In genomic region chr13:51404566-51404965, GRCm38 (mm10) we compare ENCODE assay signal across 26 mouse cellular contexts. TPM values are rescaled to one million over a fixed set of nuclear protein-coding genes. Genes with fewer than 3 reads are reported as not detected.
A peak's percentile ranks its signal among the peaks of the same experiment; 100 is the strongest.
DNase-seq lines count a peak whose midpoint lies in the region; TF ChIP-seq lines count a peak whose summit lies in the region.
"Had no signal": no experiment of that assay in that cellular context is flagged by ENCODE, and none has a peak within 500 bp of the region (broad histone marks: within the 10 kb centered on the region; RNA-seq: fewer than 3 reads in every experiment).

No protein-coding gene starts in this region.

- H3K36me3 ChIP-seq in heart, embryonic 10.5 days, result no peaks in the 10 kb centered on the region
- H3K36me3 ChIP-seq: embryonic facial prominence, embryonic 12.5 days; forebrain, embryonic 10.5 days; forebrain, embryonic 15.5 days; heart, embryonic 15.5 days; kidney, embryonic 15.5 days; limb, embryonic 15.5 days; liver, embryonic 13.5 days; neural tube, embryonic 12.5 days had no signal

- peaks cover 31% of the 10 kb centered on the region for H3K4me1 ChIP-seq in olfactory bulb, adult 2 months (ENCODE audit: control insufficient read depth, insufficient read depth, low read length)
- H3K4me1 ChIP-seq in heart, embryonic 10.5 days, result peaks cover 42% of the 10 kb centered on the region

- peak; percentile 48 for DNase-seq in adrenal gland, adult 2 months
- no peak for DNase-seq in adrenal gland, adult 8-10 months
- DNase-seq in 416B (ENCODE audit: low read depth), result peak; percentile 49
- DNase-seq in brain, adult 2 months (ENCODE audit: low read depth, low spot score), result peak; percentile 77
- no peak for DNase-seq in spleen, postnatal 4 days (ENCODE audit: low spot score in 2 of 2)
- DNase-seq in heart, embryonic 10.5 days (ENCODE audit: low spot score), result no peak
- DNase-seq: cerebellum, adult 8-10 months; cerebellum, postnatal 36 days; embryo, embryonic 11 days; kidney, adult 18-20 months; kidney, postnatal 36 days; left cerebral cortex, postnatal 4 days; liver, embryonic 13.5 days; lung, adult 18-20 months; lung, postnatal 10 days; thymus, postnatal 14 days had no signal

- no peaks in the 10 kb centered on the region for H3K9me3 ChIP-seq in heart, embryonic 10.5 days
- H3K9me3 ChIP-seq: embryonic facial prominence, embryonic 12.5 days; forebrain, embryonic 10.5 days; forebrain, embryonic 15.5 days; heart, embryonic 15.5 days; kidney, embryonic 15.5 days; limb, embryonic 15.5 days; liver, embryonic 13.5 days; neural tube, embryonic 12.5 days had no signal

- TF ChIP-seq POLR2A in olfactory bulb, adult 2 months (IDR thresholded peaks at IDR 0.05; ENCODE audit: insufficient read depth, low read depth, low read length), result no peak

- no peak overlapping the region for H3K4me3 ChIP-seq in olfactory bulb, adult 2 months (ENCODE audit: insufficient read depth, low read depth, low read length)
- H3K4me3 ChIP-seq in heart, embryonic 10.5 days, result no peak overlapping the region
- H3K4me3 ChIP-seq: embryonic facial prominence, embryonic 12.5 days; forebrain, embryonic 10.5 days; forebrain, embryonic 15.5 days; heart, embryonic 15.5 days; kidney, embryonic 15.5 days; layer of hippocampus, adult 2 months; limb, embryonic 15.5 days; liver, embryonic 13.5 days; neural tube, embryonic 12.5 days had no signal

- H3K27me3 ChIP-seq in heart, embryonic 10.5 days (ENCODE audit: insufficient read depth, poor library complexity, severe bottlenecking), result peaks cover 19% of the 10 kb centered on the region
- H3K27me3 ChIP-seq: embryonic facial prominence, embryonic 12.5 days; forebrain, embryonic 15.5 days; limb, embryonic 15.5 days had no signal

- 44% methylated on average over 4 of the region's 4 CpGs for WGBS in olfactory bulb, adult 2 months
- 80% methylated on average over 4 of the region's 4 CpGs for WGBS in heart, embryonic 10.5 days

- no peak for TF ChIP-seq CTCF in olfactory bulb, adult 2 months (IDR thresholded peaks at IDR 0.05; ENCODE audit: insufficient read depth, low read depth, low read length)

- H3K27ac ChIP-seq in olfactory bulb, adult 2 months (ENCODE audit: insufficient read depth, low read depth, low read length), result 0 out of 2 replicates have a peak overlapping the region, but pooled peaks have one; percentile 24
- no peak overlapping the region for H3K27ac ChIP-seq in heart, embryonic 10.5 days
- H3K27ac ChIP-seq: embryonic facial prominence, embryonic 12.5 days; forebrain, embryonic 10.5 days; forebrain, embryonic 15.5 days; heart, embryonic 15.5 days; kidney, embryonic 15.5 days; layer of hippocampus, adult 2 months; limb, embryonic 15.5 days; liver, embryonic 13.5 days; neural tube, embryonic 12.5 days had no signal

RNA-seq across cellular contexts. Expression of gene S1pr3, which starts 3.9 kb away (rescaled TPM):
- total RNA-seq in adrenal gland, adult 2 months (2021), result 10 to 100 TPM; 13.3 to 24.5 TPM
- polyA plus RNA-seq in adrenal gland, adult 2 months (2012; rRNA removed), result 6.3 and 6.6 TPM in 2 replicates
- 10 to 100 TPM; 11.2 to 20.9 (median 14.8) TPM for total RNA-seq in adrenal gland, adult 8-10 months (2022)
- not detected in 2 replicates for polyA plus RNA-seq in olfactory bulb, adult 2 months (2012; ENCODE audit: insufficient read depth, insufficient read length, low replicate concordance, missing spikeins)
- polyA plus RNA-seq in heart, embryonic 10.5 days (2016; fragmentation: Nextera tagmentation; extraction: Ambion mirVana), result 16.9 and 30.5 TPM in 2 replicates
- polyA plus RNA-seq: CD4-positive, CD25-positive, alpha-beta regulatory T cell, adult 4 months had no signal

Comparison
In these comparisons a context has a peak if more than half of its experiments do, and no peak if none do; other contexts are left out.
1. DNase-seq: peak in adrenal gland, adult 2 months (single experiment), 416B (single experiment) and brain, adult 2 months (single experiment); none in adrenal gland, adult 8-10 months (single experiment), spleen, postnatal 4 days (0 of 2) and heart, embryonic 10.5 days (single experiment).